Mouse (Mus musculus): ENCODE measurements around the gene Nmur1.

DNA sequence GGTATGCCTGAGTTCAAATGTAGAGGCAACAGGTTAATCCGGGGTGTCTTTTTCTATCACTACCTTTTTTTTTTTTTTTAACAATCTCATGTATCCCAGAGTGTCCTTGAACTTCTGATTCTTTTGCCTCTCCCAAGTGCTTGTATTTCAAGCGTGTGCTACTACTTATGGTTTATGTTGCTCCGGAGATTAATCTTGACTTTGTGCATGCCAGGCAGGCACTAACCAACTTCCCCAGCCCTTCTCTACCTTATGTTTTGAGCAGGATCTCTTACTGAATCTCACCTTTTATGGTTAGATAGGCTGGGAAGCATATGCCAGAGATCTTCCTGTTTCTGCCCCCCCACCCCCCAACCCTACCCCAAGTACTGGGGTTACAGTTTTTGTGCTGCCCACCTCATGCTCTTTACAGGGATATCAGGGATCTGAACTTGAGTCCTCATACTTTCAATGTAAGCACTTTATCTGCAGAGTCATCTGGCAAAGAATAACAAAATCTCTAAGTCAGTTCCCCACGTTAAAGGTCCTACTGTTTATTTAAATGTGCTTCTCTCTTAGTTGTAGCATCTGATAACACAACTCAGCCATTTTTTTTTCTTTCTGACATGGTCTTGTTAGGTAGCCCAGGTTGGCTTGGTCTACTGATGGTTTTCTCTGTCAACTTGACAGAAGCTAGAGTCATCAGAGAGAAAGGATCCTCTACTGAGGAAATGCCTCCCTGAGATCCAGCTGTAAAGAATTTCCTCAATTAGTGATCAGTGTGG lies 64.0 kb downstream of the Nmur1 start:
- TF ChIP-seq CTCF (IDR thresholded peaks at IDR 0.05; ENCODE audit: control insufficient read depth, insufficient read depth, insufficient read length) = no peak
- TF ChIP-seq MAX (IDR thresholded peaks at IDR 0.05) = no peak
- TF ChIP-seq MYOD1 (IDR thresholded peaks at IDR 0.05; ENCODE audit: control insufficient read depth, insufficient read length, low read depth) = no peak
- no peak for TF ChIP-seq USF1 (IDR thresholded peaks at IDR 0.05; ENCODE audit: low read depth)
- TF ChIP-seq CEBPB (IDR thresholded peaks at IDR 0.05; ENCODE audit: low read depth) = no peak
- no peak for TF ChIP-seq FOSL1 (IDR thresholded peaks at IDR 0.05; ENCODE audit: insufficient read depth, low read length, poor library complexity, severe bottlenecking)
- TF ChIP-seq MYOG (IDR thresholded peaks at IDR 0.05; ENCODE audit: control insufficient read depth, extremely low read depth, insufficient read length) = no peak
